Mouse (Mus musculus) liver (tissue): ENCODE measurements around the gene Mmd.
"Not testable (repeated sequence)": the region's sequence is repeated elsewhere in the genome, so short reads cannot be mapped to it uniquely, and the experiment has no call there.

Source experiments
- DNase-seq: peaks from one replicate; pipeline ENCODE4 v3.0.0-alpha.2; 2020; ENCODE audit warnings: mixed read lengths

The Mmd gene

GRCm38 (mm10) chr11:90250189-90250588 is 933 bp downstream of the Mmd start:
- DNase-seq: no peak

- no peak for DNase-seq
Observed at GRCm38 (mm10) chr11:90250730-90251129, 1.5 kb downstream of the Mmd start.

GRCm38 (mm10) chr11:90251923-90252322 is 2.7 kb downstream of the Mmd start:
- no peak for DNase-seq

GRCm38 (mm10) chr11:90252366-90252765 is 3.1 kb downstream of the Mmd start:
- no peak for DNase-seq

- no peak for DNase-seq
Observed at GRCm38 (mm10) chr11:90254536-90254935, 5.3 kb downstream of the Mmd start.

- no peak for DNase-seq
Observed at GRCm38 (mm10) chr11:90255687-90256086, 6.4 kb downstream of the Mmd start.

GRCm38 (mm10) chr11:90256833-90257525 is 7.7 kb downstream of the Mmd start:
- no peak for DNase-seq

GRCm38 (mm10) chr11:90258321-90258927 is 9.2 kb downstream of the Mmd start:
- DNase-seq: no peak

GRCm38 (mm10) chr11:90259071-90259470 is 9.8 kb downstream of the Mmd start:
- no peak for DNase-seq

- DNase-seq: no peak
Observed at GRCm38 (mm10) chr11:90259826-90260225, 10.6 kb downstream of the Mmd start.

- no peak for DNase-seq
Observed at GRCm38 (mm10) chr11:90264180-90264579, 14.9 kb downstream of the Mmd start.

- no peak for DNase-seq
Observed at GRCm38 (mm10) chr11:90265581-90265980, 16.3 kb downstream of the Mmd start.

GRCm38 (mm10) chr11:90268934-90269333 is 19.7 kb downstream of the Mmd start:
- no peak for DNase-seq

- no peak for DNase-seq
Observed at GRCm38 (mm10) chr11:90269398-90270123, 20.3 kb downstream of the Mmd start.

GRCm38 (mm10) chr11:90270132-90270877 is 21.0 kb downstream of the Mmd start:
- DNase-seq: no peak

GRCm38 (mm10) chr11:90274187-90274586 is 24.9 kb downstream of the Mmd start:
- no peak for DNase-seq

GRCm38 (mm10) chr11:90275663-90276062 is 26.4 kb downstream of the Mmd start:
- no peak for DNase-seq

- no peak for DNase-seq
Observed at GRCm38 (mm10) chr11:90276150-90276549, 26.9 kb downstream of the Mmd start.

GRCm38 (mm10) chr11:90276561-90276960 is 27.3 kb downstream of the Mmd start:
- DNase-seq: no peak

GRCm38 (mm10) chr11:90280069-90280468 is 30.8 kb downstream of the Mmd start:
- DNase-seq: no peak

GRCm38 (mm10) chr11:90281943-90282342 is 32.7 kb downstream of the Mmd start:
- DNase-seq: not testable (repeated sequence)

- DNase-seq: no peak
Observed at GRCm38 (mm10) chr11:90283159-90283558, 33.9 kb downstream of the Mmd start.

GRCm38 (mm10) chr11:90283601-90284000 is 34.3 kb downstream of the Mmd start:
- no peak for DNase-seq
